Mouse (Mus musculus): Measurements from ENCODE around the gene Gm11236.

DNA sequence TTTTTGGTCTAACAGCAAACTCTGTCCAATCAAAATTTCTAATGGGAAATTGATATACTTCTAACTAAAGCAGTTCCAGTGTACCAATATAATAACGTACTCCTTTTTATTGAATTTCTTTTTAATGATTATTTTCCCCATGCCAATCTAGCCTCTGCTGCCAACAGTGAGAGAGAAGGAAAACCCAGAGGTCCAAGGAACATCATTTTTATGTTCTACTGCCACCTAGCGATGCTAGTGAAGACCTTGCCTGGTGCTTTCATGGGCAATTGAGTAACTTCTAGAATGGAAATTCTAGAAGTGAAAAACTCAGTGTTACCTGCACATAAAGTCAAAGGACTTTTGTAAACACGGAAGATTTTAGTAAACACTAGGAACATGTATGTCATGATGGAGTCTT lies 38.7 kb upstream of the Gm11236 start:
- TF ChIP-seq CTCF (IDR thresholded peaks at IDR 0.05; ENCODE audit: low read depth, low read length) (no peak), EP300 (IDR thresholded peaks at IDR 0.05; ENCODE audit: insufficient read depth, low read depth, low read length) (no peak), POLR2A (IDR thresholded peaks at IDR 0.05; ENCODE audit: insufficient read depth, low read length) (no peak)
